Mouse (Mus musculus) midbrain, embryonic 15.5 days (tissue): ENCODE results near the gene Hacl1. TPM values are rescaled to one million over a fixed set of nuclear protein-coding genes. Genes with fewer than 3 reads are reported as not detected.

Source experiments
- ATAC-seq: fragments of 200-750 bp; cut with Nextera tagmentation; replicated peaks from 2 replicates; pipeline ENCODE4 v1.8.0; 2017; ENCODE audit warnings: moderate TSS enrichment
- H3K27ac ChIP-seq: fragments of 300-500 bp; sonication (generic); 2 replicates; pipeline ENCODE4 v1.5.1; 2015; ENCODE audit warnings: mild to moderate bottlenecking, inconsistent platforms
- H3K27me3 ChIP-seq: fragments of 300-500 bp; sonication (generic); replicated peaks from 2 replicates; pipeline ENCODE4 v1.6.1; 2015; ENCODE audit warnings: inconsistent platforms
- H3K36me3 ChIP-seq: fragments of 300-500 bp; sonication (generic); replicated peaks from 2 replicates; pipeline ENCODE4 v1.6.1; 2015; ENCODE audit warnings: inconsistent platforms
- H3K4me1 ChIP-seq: fragments of 300-500 bp; sonication (generic); 2 replicates; pipeline ENCODE4 v1.6.1; 2015; ENCODE audit warnings: inconsistent platforms
- H3K4me2 ChIP-seq: fragments of 300-500 bp; sonication (generic); 2 replicates; pipeline ENCODE4 v1.6.1; 2015; ENCODE audit warnings: inconsistent platforms, mild to moderate bottlenecking, moderate library complexity
- H3K4me3 ChIP-seq: fragments of 300-500 bp; sonication (generic); 2 replicates; pipeline ENCODE4 v1.5.1; 2015; ENCODE audit warnings: mild to moderate bottlenecking, inconsistent platforms
- H3K9ac ChIP-seq: fragments of 300-500 bp; sonication (generic); 2 replicates; pipeline ENCODE4 v1.6.1; 2015; ENCODE audit warnings: mild to moderate bottlenecking, inconsistent platforms
- H3K9me3 ChIP-seq: fragments of 300-500 bp; sonication (generic); 2 replicates; pipeline ENCODE4 v1.6.1; 2016; ENCODE audit warnings: inconsistent platforms
- WGBS: fragments of 180-500 bp; shearing (Covaris S2); methylation state at CpG from one replicate; pipeline ENCODE4 v1.1.7; 2015; ENCODE audit warnings: mixed read lengths; 5-methylcytosine and 5-hydroxymethylcytosine counted together
- polyA plus RNA-seq: library from polyadenylated mRNA; unstranded; fragments of >200 nt; fragmentation: Nextera tagmentation; extraction: Ambion mirVana; gene quantifications from 2 replicates; pipeline ENCODE4 v1.2.1, GENCODE M21; 2015

Gene Hacl1
- polyA plus RNA-seq, 1 experiment from 2014 or later, result 6.2 TPM

- no peak overlapping the region for H3K27ac ChIP-seq
- H3K36me3 ChIP-seq, result no peaks in the 10 kb centered on the region
- no peaks in the 10 kb centered on the region for H3K27me3 ChIP-seq
- 68% methylated on average over 10 of the region's 10 CpGs for WGBS
- ATAC-seq, result no peak
- no peak overlapping the region for H3K4me3 ChIP-seq
- no peaks in the 10 kb centered on the region for H3K4me1 ChIP-seq
- no peaks in the 10 kb centered on the region for H3K9me3 ChIP-seq
- H3K9ac ChIP-seq, result no peak overlapping the region
- no peak overlapping the region for H3K4me2 ChIP-seq
Measured at GRCm38 (mm10) chr14:31576846-31577697, 64.0 kb downstream of the Hacl1 start.

GRCm38 (mm10) chr14:31575866-31576265, 65.2 kb downstream of the Hacl1 start:
- no peaks in the 10 kb centered on the region for H3K27me3 ChIP-seq
- H3K4me2 ChIP-seq, result no peak overlapping the region
- no peak overlapping the region for H3K4me3 ChIP-seq
- no peaks in the 10 kb centered on the region for H3K36me3 ChIP-seq
- no peaks in the 10 kb centered on the region for H3K4me1 ChIP-seq
- 81% methylated on average over 9 of the region's 9 CpGs for WGBS
- no peak overlapping the region for H3K27ac ChIP-seq
- no peak for ATAC-seq
- H3K9me3 ChIP-seq, result no peaks in the 10 kb centered on the region
- no peak overlapping the region for H3K9ac ChIP-seq

GRCm38 (mm10) chr14:31574903-31575665, 66.0 kb downstream of the Hacl1 start:
- Histone ChIP-seq H3K9ac (no peak overlapping the region), H3K27ac (no peak overlapping the region), H3K9me3 (no peaks in the 10 kb centered on the region), H3K4me2 (no peak overlapping the region), H3K27me3 (no peaks in the 10 kb centered on the region), H3K4me1 (no peaks in the 10 kb centered on the region), H3K4me3 (no peak overlapping the region), H3K36me3 (no peaks in the 10 kb centered on the region)
- WGBS, result 93% methylated on average over 18 of the region's 18 CpGs
- no peak for ATAC-seq

- Histone ChIP-seq H3K27me3 (no peaks in the 10 kb centered on the region), H3K27ac (no peak overlapping the region), H3K4me2 (no peak overlapping the region), H3K4me1 (no peaks in the 10 kb centered on the region), H3K4me3 (no peak overlapping the region), H3K9ac (no peak overlapping the region), H3K9me3 (no peaks in the 10 kb centered on the region), H3K36me3 (no peaks in the 10 kb centered on the region)
- ATAC-seq, result no peak
- WGBS, result 82% methylated on average over 9 of the region's 9 CpGs
Measured at GRCm38 (mm10) chr14:31572561-31573175, 68.4 kb downstream of the Hacl1 start.

GRCm38 (mm10) chr14:31571419-31571818, 69.7 kb downstream of the Hacl1 start:
- no peaks in the 10 kb centered on the region for H3K27me3 ChIP-seq
- no peak for ATAC-seq
- H3K36me3 ChIP-seq, result no peaks in the 10 kb centered on the region
- H3K4me1 ChIP-seq, result no peaks in the 10 kb centered on the region
- H3K4me2 ChIP-seq, result no peak overlapping the region
- WGBS, result 84% methylated on average over 5 of the region's 5 CpGs
- no peak overlapping the region for H3K4me3 ChIP-seq
- no peak overlapping the region for H3K27ac ChIP-seq
- H3K9me3 ChIP-seq, result no peaks in the 10 kb centered on the region
- no peak overlapping the region for H3K9ac ChIP-seq

GRCm38 (mm10) chr14:31570131-31570951, 70.7 kb downstream of the Hacl1 start:
- Histone ChIP-seq H3K27ac (no peak overlapping the region), H3K36me3 (no peaks in the 10 kb centered on the region), H3K9ac (no peak overlapping the region), H3K4me1 (no peaks in the 10 kb centered on the region), H3K4me2 (no peak overlapping the region), H3K4me3 (no peak overlapping the region), H3K27me3 (no peaks in the 10 kb centered on the region), H3K9me3 (no peaks in the 10 kb centered on the region)
- ATAC-seq, result no peak
- WGBS, result 84% methylated on average over 6 of the region's 6 CpGs

GRCm38 (mm10) chr14:31569151-31569631, 71.9 kb downstream of the Hacl1 start:
- 66% methylated on average over 6 of the region's 7 CpGs for WGBS
- H3K36me3 ChIP-seq, result no peaks in the 10 kb centered on the region
- no peak overlapping the region for H3K4me2 ChIP-seq
- no peaks in the 10 kb centered on the region for H3K9me3 ChIP-seq
- ATAC-seq, result no peak
- no peak overlapping the region for H3K9ac ChIP-seq
- no peak overlapping the region for H3K4me3 ChIP-seq
- H3K27me3 ChIP-seq, result no peaks in the 10 kb centered on the region
- H3K4me1 ChIP-seq, result no peaks in the 10 kb centered on the region; the same call in 1 of the 2 replicates
- H3K27ac ChIP-seq, result no peak overlapping the region

- Histone ChIP-seq H3K27me3 (no peaks in the 10 kb centered on the region), H3K9ac (no peak overlapping the region), H3K27ac (no peak overlapping the region), H3K4me3 (no peak overlapping the region), H3K36me3 (no peaks in the 10 kb centered on the region), H3K4me1 (no peaks in the 10 kb centered on the region; the same call in 1 of the 2 replicates), H3K4me2 (no peak overlapping the region), H3K9me3 (no peaks in the 10 kb centered on the region)
- 86% methylated on average over 9 of the region's 9 CpGs for WGBS
- ATAC-seq, result no peak
Measured at GRCm38 (mm10) chr14:31565478-31566212, 75.4 kb downstream of the Hacl1 start.

- Histone ChIP-seq H3K27me3 (no peaks in the 10 kb centered on the region), H3K9ac (no peak overlapping the region), H3K4me3 (no peak overlapping the region), H3K4me1 (no peaks in the 10 kb centered on the region; the same call in 1 of the 2 replicates), H3K9me3 (no peaks in the 10 kb centered on the region), H3K4me2 (no peak overlapping the region), H3K27ac (no peak overlapping the region), H3K36me3 (no peaks in the 10 kb centered on the region)
- 41% methylated on average over 6 of the region's 6 CpGs for WGBS
- ATAC-seq, result no peak
Measured at GRCm38 (mm10) chr14:31564452-31565179, 76.5 kb downstream of the Hacl1 start.

- 64% methylated on average over 5 of the region's 5 CpGs for WGBS
- Histone ChIP-seq H3K27me3 (no peaks in the 10 kb centered on the region), H3K4me1 (no peaks in the 10 kb centered on the region; the same call in 1 of the 2 replicates), H3K9me3 (no peaks in the 10 kb centered on the region), H3K4me2 (no peak overlapping the region), H3K4me3 (no peak overlapping the region), H3K36me3 (no peaks in the 10 kb centered on the region), H3K9ac (no peak overlapping the region), H3K27ac (no peak overlapping the region)
- no peak for ATAC-seq
Measured at GRCm38 (mm10) chr14:31560886-31561285, 80.2 kb downstream of the Hacl1 start.

GRCm38 (mm10) chr14:31559216-31559615, 81.9 kb downstream of the Hacl1 start:
- Histone ChIP-seq H3K27me3 (no peaks in the 10 kb centered on the region), H3K27ac (no peak overlapping the region), H3K4me1 (no peaks in the 10 kb centered on the region), H3K36me3 (no peaks in the 10 kb centered on the region), H3K9me3 (no peaks in the 10 kb centered on the region), H3K4me2 (no peak overlapping the region), H3K4me3 (no peak overlapping the region), H3K9ac (no peak overlapping the region)
- ATAC-seq, result no peak
- WGBS, result 54% methylated on average over 5 of the region's 5 CpGs
